Mouse (Mus musculus) heart, postnatal 0 days (tissue): Measurements from ENCODE around the gene Angptl2.

Experiments used
- CTCF ChIP-seq: IDR thresholded peaks from 2 replicates; pipeline ENCODE4 v1.5.1; 2016; ENCODE audit warnings: antibody characterized with exemption, control low read depth, low read depth
- EP300 ChIP-seq: IDR thresholded peaks from 2 replicates; pipeline ENCODE4 v1.6.1; 2016; ENCODE audit warnings: antibody characterized with exemption, low read depth

DNA sequence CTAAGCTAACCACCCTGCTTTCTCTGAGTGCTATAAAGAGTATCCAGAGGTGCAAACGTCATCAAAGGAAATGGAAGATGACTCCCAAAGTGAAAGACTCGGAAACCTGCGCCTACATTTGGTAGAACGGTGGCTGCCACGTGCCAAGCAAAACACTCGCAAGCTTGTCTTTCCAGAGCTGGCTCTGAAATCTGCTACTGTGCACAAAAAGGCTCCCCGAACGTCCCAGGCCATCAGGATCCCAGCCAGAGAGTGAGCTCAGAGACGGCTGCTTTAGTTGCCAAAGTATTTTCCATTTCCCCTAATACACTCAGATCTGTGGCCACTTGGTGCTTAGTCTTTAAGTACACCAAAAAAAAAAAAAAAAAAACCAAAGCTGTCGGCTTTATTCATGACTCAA lies 31.2 kb upstream of the Angptl2 start:
- TF ChIP-seq CTCF, result no peak
- TF ChIP-seq EP300, result no peak
